Mouse (Mus musculus): ENCODE results near the gene Aph1a.
"Not testable (repeated sequence)": the region's sequence is repeated elsewhere in the genome, so short reads cannot be mapped to it uniquely, and the experiment has no call there.

Aph1a gene

GRCm38 (mm10) chr3:95893606-95894316 lies at the start of gene Aph1a:
Gene Aph1a (plus strand): TSS chr3:95893969.
- peak; percentile 99 for DNase-seq

GRCm38 (mm10) chr3:95850611-95851010 lies 43.2 kb upstream of the Aph1a start:
- no peak for DNase-seq

- DNase-seq: no peak
Measured at GRCm38 (mm10) chr3:95851317-95851716, 42.5 kb upstream of the Aph1a start.

GRCm38 (mm10) chr3:95855502-95856089 lies 38.2 kb upstream of the Aph1a start, which contains the start of gene Prpf3:
Gene Prpf3 (minus strand): TSS chr3:95855885.
- peak; percentile 95 for DNase-seq

GRCm38 (mm10) chr3:95856115-95856514 lies 37.7 kb upstream of the Aph1a start:
- DNase-seq: no peak

- not testable (repeated sequence) for DNase-seq
Measured at GRCm38 (mm10) chr3:95857050-95857449, 36.7 kb upstream of the Aph1a start.

GRCm38 (mm10) chr3:95858278-95858677 lies 35.5 kb upstream of the Aph1a start:
- DNase-seq: not testable (repeated sequence)

- DNase-seq: no peak
Measured at GRCm38 (mm10) chr3:95860323-95860722, 33.4 kb upstream of the Aph1a start.

- DNase-seq: no peak
Measured at GRCm38 (mm10) chr3:95861216-95861615, 32.6 kb upstream of the Aph1a start.

- peak; percentile 91 for DNase-seq
Measured at GRCm38 (mm10) chr3:95861796-95862195, 32.0 kb upstream of the Aph1a start.

GRCm38 (mm10) chr3:95863578-95863977 lies 30.2 kb upstream of the Aph1a start:
- DNase-seq: no peak

- no peak for DNase-seq
Measured at GRCm38 (mm10) chr3:95865050-95865449, 28.7 kb upstream of the Aph1a start.

GRCm38 (mm10) chr3:95865571-95865970 lies 28.2 kb upstream of the Aph1a start:
- DNase-seq: no peak

GRCm38 (mm10) chr3:95866071-95866470 lies 27.7 kb upstream of the Aph1a start:
- no peak for DNase-seq

GRCm38 (mm10) chr3:95867408-95867807 lies 26.4 kb upstream of the Aph1a start:
- no peak for DNase-seq

GRCm38 (mm10) chr3:95870976-95871375 lies 22.8 kb upstream of the Aph1a start:
- DNase-seq: no peak

- DNase-seq: peak; percentile 92
Measured at GRCm38 (mm10) chr3:95871392-95871867, 22.3 kb upstream of the Aph1a start, which contains the start of gene Mrps21. Gene Mrps21 (minus strand): TSS chr3:95871519.

- DNase-seq: no peak
Measured at GRCm38 (mm10) chr3:95872048-95872447, 21.7 kb upstream of the Aph1a start.

- DNase-seq: no peak
Measured at GRCm38 (mm10) chr3:95879063-95879462, 14.7 kb upstream of the Aph1a start.

GRCm38 (mm10) chr3:95881979-95882815 lies 11.6 kb upstream of the Aph1a start, which contains the start of gene Ciart:
Gene Ciart (minus strand): TSS chr3:95882251.
- DNase-seq: peak; percentile 99

GRCm38 (mm10) chr3:95882816-95883425 lies 10.8 kb upstream of the Aph1a start:
- peak; percentile 77 for DNase-seq

- no peak for DNase-seq
Measured at GRCm38 (mm10) chr3:95884400-95884799, 9.4 kb upstream of the Aph1a start.

GRCm38 (mm10) chr3:95887596-95887995 lies 6.2 kb upstream of the Aph1a start:
- no peak for DNase-seq
